Mouse (Mus musculus) naive thymus-derived CD4-positive, alpha-beta T cell, adult 2 months (primary cell): ENCODE results near the gene Lama1.
"Not testable (repeated sequence)": the region's sequence is repeated elsewhere in the genome, so short reads cannot be mapped to it uniquely, and the experiment has no call there.

Experiments
- DNase-seq: peaks from one replicate; pipeline ENCODE4 v3.0.0-alpha.2; 2011; ENCODE audit warnings: low read depth

Lama1 gene

DNA sequence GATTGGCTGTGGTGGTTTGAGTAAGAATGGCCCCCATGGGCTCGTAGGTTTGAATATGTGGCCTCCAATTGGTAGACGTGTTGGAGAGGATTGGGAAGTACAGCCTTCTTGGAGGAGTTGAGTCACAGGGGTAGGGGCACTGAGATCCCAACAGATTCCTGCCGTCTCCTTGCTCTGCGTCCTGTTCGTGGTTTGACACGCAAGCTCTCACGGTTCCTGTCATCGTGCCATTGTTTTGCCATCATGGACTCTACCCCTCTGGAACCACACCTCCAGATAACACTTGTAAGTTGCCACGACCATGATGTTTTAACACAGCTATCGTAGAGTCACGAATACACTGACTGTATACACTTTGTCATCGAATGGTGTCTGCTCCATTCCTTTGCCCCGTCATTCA lies 141.9 kb downstream of the Lama1 start:
- no peak for DNase-seq

GRCm38 (mm10) chr17:67841494-67841893 lies 144.4 kb downstream of the Lama1 start:
- DNase-seq, result not testable (repeated sequence)

DNA sequence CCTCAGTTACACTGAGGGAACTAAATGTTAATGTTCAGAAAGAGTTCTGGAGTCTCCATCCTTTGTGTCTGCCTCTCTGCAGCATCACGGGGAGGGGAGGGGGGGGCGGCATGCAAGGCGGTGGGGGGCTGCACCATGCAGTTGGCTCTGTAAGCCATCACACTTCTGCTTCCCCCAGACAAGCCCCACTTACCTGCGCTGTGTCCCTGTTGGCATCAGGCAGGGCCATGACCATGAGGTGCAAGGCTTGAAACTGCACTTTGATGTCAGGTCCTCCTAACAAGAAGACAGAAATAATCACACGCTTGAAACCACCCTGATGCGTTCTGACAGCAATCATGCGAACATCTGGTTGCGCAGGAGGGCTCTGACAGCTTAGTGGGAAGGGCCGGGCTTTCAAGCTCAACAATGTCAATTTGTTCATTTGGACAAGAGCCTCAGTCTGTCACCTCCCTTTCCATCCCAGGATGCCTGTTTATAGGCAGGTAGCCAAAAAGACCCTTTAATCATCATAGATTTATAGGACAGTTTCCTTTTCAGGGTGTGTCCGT lies 164.1 kb downstream of the Lama1 start:
- no peak for DNase-seq

DNA sequence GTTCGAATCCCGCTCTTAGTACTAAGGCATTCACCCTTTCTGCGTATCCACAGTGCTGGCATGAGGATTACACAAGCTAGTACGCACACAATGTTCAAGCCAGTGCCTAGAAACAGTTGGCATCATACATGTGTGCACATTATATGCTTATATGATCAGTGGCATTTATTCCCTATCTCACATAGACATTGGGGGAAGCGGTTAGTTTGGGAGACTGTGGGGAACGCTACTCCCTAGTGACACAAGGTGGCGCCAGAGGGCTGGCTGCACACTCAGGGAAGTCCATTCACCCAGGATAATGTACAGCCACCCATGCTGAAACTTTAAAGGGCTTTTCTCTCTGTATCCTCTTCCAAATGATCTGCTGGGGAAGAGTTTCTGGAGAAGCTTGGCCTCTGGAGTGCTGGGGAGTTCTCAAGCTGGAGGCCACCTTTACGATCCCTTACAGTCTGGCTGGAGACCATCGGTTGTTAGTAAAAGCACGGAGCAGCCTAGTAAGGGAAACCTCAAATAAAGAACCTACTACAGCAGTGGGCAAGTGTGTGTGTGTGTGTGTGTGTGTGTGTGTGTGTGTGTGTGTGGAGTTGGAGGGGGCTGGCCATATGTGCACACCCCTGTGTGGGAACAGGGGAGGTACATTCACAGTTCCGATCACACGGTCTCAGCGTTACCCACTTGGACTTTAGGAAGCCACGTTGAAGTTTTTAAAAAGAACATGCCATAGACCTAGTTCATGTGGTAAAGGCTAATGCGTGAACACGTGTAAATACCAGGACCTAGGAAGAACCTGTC lies 164.9 kb downstream of the Lama1 start:
- DNase-seq, result no peak

DNA sequence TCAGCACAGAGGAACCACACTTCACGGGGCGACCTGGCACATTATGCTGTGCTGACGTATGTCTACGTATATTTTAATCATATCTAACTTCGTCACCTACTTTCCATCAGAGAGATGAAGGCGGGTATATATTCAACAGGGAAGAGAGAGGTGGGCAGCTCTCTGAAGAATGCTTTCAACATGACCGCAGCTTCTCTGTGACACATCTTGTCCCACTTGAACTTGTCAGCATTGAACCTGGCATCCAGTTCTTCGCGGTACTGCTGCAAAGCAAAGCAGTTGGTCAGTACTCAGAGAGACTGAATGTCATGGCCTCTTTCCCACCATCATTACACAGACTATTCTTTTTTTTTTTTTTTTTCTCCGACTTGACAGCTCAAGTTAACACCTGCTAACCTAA lies 167.3 kb downstream of the Lama1 start:
- no peak for DNase-seq

DNA sequence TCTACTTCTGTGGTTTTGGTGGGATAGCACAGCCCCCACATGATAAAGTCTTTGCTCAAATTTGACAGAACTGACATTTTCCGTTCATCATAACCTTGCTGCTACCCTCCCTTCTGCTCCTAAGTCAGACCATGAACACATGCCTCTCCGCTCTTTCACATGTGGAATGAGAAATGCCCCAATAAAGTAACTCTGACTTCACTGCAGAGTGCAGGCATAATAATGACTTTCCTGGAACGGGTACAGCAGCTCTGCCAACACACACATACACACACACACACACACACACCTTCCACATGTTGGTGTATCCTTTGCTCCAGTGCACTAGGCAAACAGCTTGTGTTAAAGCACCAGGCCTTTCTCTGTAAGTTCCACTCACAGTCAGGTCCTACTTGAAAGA lies 167.9 kb downstream of the Lama1 start:
- DNase-seq, result no peak

GRCm38 (mm10) chr17:67866026-67866425 lies 169.0 kb downstream of the Lama1 start:
- no peak for DNase-seq

DNA sequence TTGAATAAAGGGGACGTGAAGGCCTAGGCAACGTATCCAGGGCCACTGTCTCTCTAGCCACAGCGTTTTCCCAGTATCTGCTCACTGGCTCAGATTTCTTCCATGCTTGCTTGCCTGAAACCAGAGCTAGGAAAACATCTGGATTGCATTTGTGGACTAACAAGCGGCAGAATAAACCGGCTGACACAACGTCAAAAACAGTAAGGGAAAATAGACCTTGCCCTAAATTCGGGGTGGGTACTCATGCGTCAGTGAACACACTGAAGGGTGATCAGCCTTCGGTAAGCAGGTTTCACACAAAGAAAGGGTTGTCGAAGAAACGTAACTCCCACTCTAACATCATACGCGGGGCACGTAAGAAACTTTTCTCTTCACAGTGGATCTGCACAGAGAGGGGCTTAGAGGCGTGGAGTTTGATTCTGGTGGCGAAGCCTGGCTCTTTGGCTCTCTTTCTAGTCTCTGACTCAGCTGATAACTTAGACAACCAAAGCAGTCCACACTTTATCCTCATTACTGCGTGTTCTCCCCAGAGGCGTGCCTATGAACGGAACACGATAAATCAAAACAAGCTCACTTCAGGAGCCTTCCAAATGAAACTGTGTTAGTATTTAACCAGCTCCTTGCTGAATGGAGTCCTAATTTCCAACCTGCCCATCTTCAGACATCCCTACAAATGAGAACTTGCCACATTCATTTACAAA lies 169.6 kb downstream of the Lama1 start:
- DNase-seq, result no peak

- no peak for DNase-seq
Observed at GRCm38 (mm10) chr17:67869731-67870601, 172.9 kb downstream of the Lama1 start.
